Mouse (Mus musculus): Measurements from ENCODE around the gene Ssr1. TPM values are rescaled to one million over a fixed set of nuclear protein-coding genes. Genes with fewer than 3 reads are reported as not detected.

The Ssr1 gene
- polyA plus RNA-seq, 1 experiment from 2014 or later = 143 TPM

- no peaks in the 10 kb centered on the region for H3K4me1 ChIP-seq (replicated peaks; ENCODE audit: control insufficient read depth, insufficient read depth, low read length)
- no peak overlapping the region for H3K27ac ChIP-seq (ENCODE audit: low read depth, low read length)
- H3K36me3 ChIP-seq (ENCODE audit: control insufficient read depth, insufficient read depth, low read length) = peaks cover 25% of the 10 kb centered on the region; the same call in 1 of the 2 replicates
- DNase-seq (ENCODE audit: low spot score) = no peak
- H3K9ac ChIP-seq (ENCODE audit: low read depth, low read length) = no peak overlapping the region
- H3K4me2 ChIP-seq = no peak overlapping the region
- WGBS = 89% methylated on average over 10 of the region's 10 CpGs
- H3K27me3 ChIP-seq (replicated peaks; ENCODE audit: control insufficient read depth, insufficient read depth, low read length) = no peaks in the 10 kb centered on the region
- no peak for ATAC-seq (replicated peaks; ENCODE audit: low FRiP score)
- H3K4me3 ChIP-seq (ENCODE audit: low read depth, low read length) = no peak overlapping the region
- no peaks in the 10 kb centered on the region for H3K9me3 ChIP-seq (ENCODE audit: control insufficient read depth, low read length)
These were observed 70.2 kb downstream of the Ssr1 start for GRCm38 (mm10) chr13:37923643-37924460.

- Histone ChIP-seq H3K4me3 (ENCODE audit: low read depth, low read length) (no peak overlapping the region), H3K27ac (ENCODE audit: low read depth, low read length) (no peak overlapping the region), H3K36me3 (ENCODE audit: control insufficient read depth, insufficient read depth, low read length) (peaks cover 30% of the 10 kb centered on the region), H3K4me1 (replicated peaks; ENCODE audit: control insufficient read depth, insufficient read depth, low read length) (no peaks in the 10 kb centered on the region), H3K9me3 (ENCODE audit: control insufficient read depth, low read length) (no peaks in the 10 kb centered on the region), H3K27me3 (replicated peaks; ENCODE audit: control insufficient read depth, insufficient read depth, low read length) (no peaks in the 10 kb centered on the region), H3K9ac (ENCODE audit: low read depth, low read length) (no peak overlapping the region), H3K4me2 (no peak overlapping the region)
- no peak for DNase-seq (ENCODE audit: low spot score)
- 87% methylated on average over 4 of the region's 4 CpGs for WGBS
- no peak for ATAC-seq (replicated peaks; ENCODE audit: low FRiP score)
These were observed 70.9 kb downstream of the Ssr1 start for GRCm38 (mm10) chr13:37923091-37923490.

- ATAC-seq (replicated peaks; ENCODE audit: low FRiP score) (no peak), DNase-seq (ENCODE audit: low spot score) (no peak)
- Histone ChIP-seq H3K27me3 (replicated peaks; ENCODE audit: control insufficient read depth, insufficient read depth, low read length) (no peaks in the 10 kb centered on the region), H3K4me1 (replicated peaks; ENCODE audit: control insufficient read depth, insufficient read depth, low read length) (no peaks in the 10 kb centered on the region), H3K9me3 (ENCODE audit: control insufficient read depth, low read length) (no peaks in the 10 kb centered on the region), H3K4me3 (ENCODE audit: low read depth, low read length) (no peak overlapping the region), H3K27ac (ENCODE audit: low read depth, low read length) (no peak overlapping the region; the same call in 1 of the 2 replicates), H3K9ac (ENCODE audit: low read depth, low read length) (no peak overlapping the region), H3K36me3 (ENCODE audit: control insufficient read depth, insufficient read depth, low read length) (peaks cover 34% of the 10 kb centered on the region), H3K4me2 (no peak overlapping the region)
- WGBS = 76% methylated on average over 2 of the region's 2 CpGs
These were observed 73.3 kb downstream of the Ssr1 start for GRCm38 (mm10) chr13:37920727-37921126.

DNA sequence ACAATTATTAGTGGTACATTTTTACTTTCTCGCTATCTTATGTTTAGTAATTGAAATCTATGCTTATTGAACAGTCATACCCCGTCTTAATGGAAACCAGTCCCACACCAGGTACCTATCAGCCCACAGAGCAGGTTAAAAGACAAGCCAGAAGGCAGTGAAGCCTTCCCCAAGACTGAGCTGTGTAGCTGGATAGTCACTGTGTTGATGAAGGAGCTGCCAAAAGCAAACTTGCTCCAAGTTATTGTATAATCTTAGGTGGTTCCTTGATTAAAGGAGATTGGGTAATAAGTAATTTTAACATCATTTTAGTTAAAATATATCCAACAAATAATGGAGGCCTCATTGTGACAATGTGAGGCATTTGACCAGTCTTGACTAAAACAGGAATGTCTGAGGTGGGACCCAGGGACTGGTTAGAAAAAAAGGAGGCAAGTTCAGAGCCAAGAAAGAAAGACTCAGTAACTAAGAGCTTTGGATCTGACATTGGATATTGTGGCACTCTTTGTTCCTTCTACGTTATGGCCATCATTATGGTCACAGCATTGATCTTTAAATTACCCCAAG lies 74.2 kb downstream of the Ssr1 start:
- 91% methylated on average over 3 of the region's 3 CpGs for WGBS
- no peak overlapping the region for H3K27ac ChIP-seq (ENCODE audit: low read depth, low read length)
- peaks cover 35% of the 10 kb centered on the region for H3K36me3 ChIP-seq (ENCODE audit: control insufficient read depth, insufficient read depth, low read length)
- ATAC-seq (replicated peaks; ENCODE audit: low FRiP score) = no peak
- H3K9me3 ChIP-seq (ENCODE audit: control insufficient read depth, low read length) = no peaks in the 10 kb centered on the region
- H3K4me2 ChIP-seq = no peak overlapping the region
- H3K27me3 ChIP-seq (replicated peaks; ENCODE audit: control insufficient read depth, insufficient read depth, low read length) = no peaks in the 10 kb centered on the region
- H3K9ac ChIP-seq (ENCODE audit: low read depth, low read length) = no peak overlapping the region
- no peaks in the 10 kb centered on the region for H3K4me1 ChIP-seq (replicated peaks; ENCODE audit: control insufficient read depth, insufficient read depth, low read length)
- no peak for DNase-seq (ENCODE audit: low spot score)
- H3K4me3 ChIP-seq (ENCODE audit: low read depth, low read length) = no peak overlapping the region

DNA sequence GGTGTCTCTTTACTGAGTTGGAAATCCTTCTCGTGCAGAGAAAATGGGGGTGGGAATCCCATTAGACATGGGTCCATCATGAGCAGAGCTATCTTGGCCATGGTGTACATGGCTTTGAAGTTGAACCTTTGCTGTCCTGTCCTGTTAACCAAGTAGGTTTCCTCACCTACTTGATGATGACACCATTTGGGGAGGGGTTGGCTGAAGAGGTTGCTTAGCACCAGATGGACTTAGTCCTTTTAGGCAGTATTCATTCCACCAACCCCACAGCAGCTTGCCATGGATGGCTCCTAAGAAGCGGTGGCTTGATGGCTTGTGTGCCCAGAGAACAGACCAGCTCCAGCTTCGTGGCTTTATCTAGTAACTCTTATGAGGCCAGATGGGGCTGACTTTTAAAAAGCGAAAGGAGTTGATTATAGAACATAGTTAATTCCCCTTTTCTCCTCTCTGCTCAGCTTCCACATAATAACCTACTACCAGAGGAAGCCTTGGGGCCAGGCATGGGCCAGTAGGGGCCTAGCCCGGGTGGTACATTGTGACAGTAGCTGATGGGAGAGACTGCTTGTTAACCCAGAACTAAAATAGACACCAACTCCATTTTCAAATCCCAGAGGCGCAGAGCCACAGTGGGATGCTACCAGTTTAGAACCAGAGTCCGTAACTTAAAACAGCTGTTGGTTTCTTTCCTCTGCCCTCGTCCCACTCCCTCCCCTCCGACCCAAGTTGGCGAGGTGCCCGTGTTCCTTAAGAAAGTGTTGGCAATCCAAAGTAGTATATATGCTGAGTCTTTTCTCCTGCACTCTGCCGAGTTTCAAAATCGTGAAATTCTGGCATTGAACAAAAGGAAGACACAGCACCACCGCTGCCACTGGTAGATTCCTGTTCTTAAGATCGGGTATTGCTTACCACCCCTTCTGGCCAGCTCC lies 75.4 kb downstream of the Ssr1 start:
- DNase-seq (ENCODE audit: low spot score) (no peak), ATAC-seq (replicated peaks; ENCODE audit: low FRiP score) (no peak)
- Histone ChIP-seq H3K27ac (ENCODE audit: low read depth, low read length) (no peak overlapping the region), H3K9me3 (ENCODE audit: control insufficient read depth, low read length) (no peaks in the 10 kb centered on the region), H3K9ac (ENCODE audit: low read depth, low read length) (no peak overlapping the region), H3K36me3 (ENCODE audit: control insufficient read depth, insufficient read depth, low read length) (peaks cover 33% of the 10 kb centered on the region), H3K4me1 (replicated peaks; ENCODE audit: control insufficient read depth, insufficient read depth, low read length) (no peaks in the 10 kb centered on the region), H3K4me3 (ENCODE audit: low read depth, low read length) (no peak overlapping the region), H3K27me3 (replicated peaks; ENCODE audit: control insufficient read depth, insufficient read depth, low read length) (no peaks in the 10 kb centered on the region), H3K4me2 (no peak overlapping the region)
- 91% methylated on average over 15 of the region's 15 CpGs for WGBS

Other genes with a start within 250 kb of the Ssr1 start
- 20.6 and 23.6 TPM in 2 replicates for gene Rreb1, start 215.8 kb downstream of the Ssr1 start, polyA plus RNA-seq (2014; fragmentation: Nextera tagmentation; extraction: Ambion mirVana)
- gene Riok1, start 42.8 kb upstream of the Ssr1 start, polyA plus RNA-seq (2014; fragmentation: Nextera tagmentation; extraction: Ambion mirVana) = 48.2 and 48.7 TPM in 2 replicates
- 0.96 and 0.97 TPM in 2 replicates for gene Cage1, start 42.9 kb upstream of the Ssr1 start, polyA plus RNA-seq (2014; fragmentation: Nextera tagmentation; extraction: Ambion mirVana)
- 5.4 and 5.5 TPM in 2 replicates for gene Dsp, start 157.1 kb upstream of the Ssr1 start, polyA plus RNA-seq (2014; fragmentation: Nextera tagmentation; extraction: Ambion mirVana)
- 32.5 and 40.1 TPM in 2 replicates for gene Snrnp48, start 210.7 kb upstream of the Ssr1 start, polyA plus RNA-seq (2014; fragmentation: Nextera tagmentation; extraction: Ambion mirVana)